Mouse (Mus musculus) erythroblast, embryonic 14.5 days (primary cell): Measurements from ENCODE around the gene Slc26a1.

Source experiments
- GATA1 ChIP-seq: IDR thresholded peaks from 2 replicates; pipeline ENCODE4 v1.6.1; 2012; ENCODE audit warnings: low read length, inconsistent platforms, mixed read lengths
- TAL1 ChIP-seq: IDR thresholded peaks from 3 replicates; pipeline ENCODE4 v1.6.1; 2012; ENCODE audit warnings: low read length, inconsistent platforms, mixed read lengths

DNA sequence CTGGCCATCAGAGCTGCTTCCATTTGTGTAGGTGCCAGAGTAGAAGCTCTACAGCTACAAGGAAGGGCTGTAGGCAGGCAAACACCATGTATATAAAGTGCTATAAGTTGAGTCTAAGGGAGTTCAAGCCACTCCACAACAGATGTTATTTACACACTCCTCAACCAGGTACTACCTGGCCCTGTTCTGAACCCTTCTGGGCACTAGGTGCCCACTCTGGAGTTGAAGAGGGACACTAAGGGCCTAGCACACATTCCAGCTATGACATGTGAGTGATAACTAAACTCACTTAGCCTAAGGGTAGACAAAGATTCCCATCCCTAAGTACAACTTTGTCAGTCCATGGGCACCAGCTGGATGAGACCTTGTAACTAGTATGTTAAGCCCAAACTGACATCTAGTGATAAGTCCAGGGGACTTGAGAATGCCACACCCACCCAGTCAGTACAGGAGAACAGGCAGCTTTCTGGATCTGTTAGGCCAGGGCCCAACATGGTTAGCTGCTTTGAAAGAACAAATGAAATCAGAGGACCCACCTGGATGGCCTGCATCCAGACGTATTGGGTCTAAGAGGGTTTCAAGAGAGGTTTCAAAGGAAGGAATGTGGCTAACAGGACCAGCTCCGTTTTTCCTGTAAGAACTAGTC is 27.4 kb downstream of the Slc26a1 start:
- TF ChIP-seq GATA1 (no peak), TAL1 (no peak)
